Mouse (Mus musculus): ENCODE results near the gene Usp37. TPM values are rescaled to one million over a fixed set of nuclear protein-coding genes. Genes with fewer than 3 reads are reported as not detected.
A peak's percentile ranks its signal among the peaks of the same experiment; 100 is the strongest.

Gene Usp37
- total RNA-seq, 2 experiments from 2014 or later = 19.7 to 23.9 TPM

- DNase-seq = no peak
Observed at GRCm38 (mm10) chr1:74485792-74486191, 58.3 kb downstream of the Usp37 start.

- peak; percentile 64 to 79 for DNase-seq
Observed at GRCm38 (mm10) chr1:74460273-74460672, 83.8 kb downstream of the Usp37 start.

GRCm38 (mm10) chr1:74452611-74453045 lies 91.5 kb downstream of the Usp37 start:
- no peak for DNase-seq

DNA sequence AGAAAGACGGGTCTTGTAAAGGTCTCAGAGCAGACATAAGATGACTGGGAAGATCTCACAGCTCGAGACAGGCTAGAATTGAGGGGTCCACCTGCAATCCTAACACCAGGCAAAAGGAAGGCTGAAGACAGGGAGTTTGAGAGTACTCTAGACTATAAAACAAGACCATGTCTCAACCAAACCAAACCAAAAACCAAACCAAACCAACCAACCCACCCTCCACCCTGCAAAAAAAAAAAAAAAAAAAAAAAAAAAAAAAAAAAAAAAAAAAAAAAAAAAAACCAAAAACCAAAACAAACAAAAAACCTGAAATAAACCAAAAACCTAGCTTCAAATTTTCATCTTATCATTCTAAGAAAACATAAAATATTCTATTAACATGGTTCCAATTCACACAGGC lies 99.5 kb downstream of the Usp37 start:
- no peak for DNase-seq

GRCm38 (mm10) chr1:74439166-74439876 lies 104.8 kb downstream of the Usp37 start:
- no peak for DNase-seq

- DNase-seq = peak; percentile 91 to 92
Observed at GRCm38 (mm10) chr1:74437702-74438427, 106.2 kb downstream of the Usp37 start.

GRCm38 (mm10) chr1:74435563-74435962 lies 108.5 kb downstream of the Usp37 start:
- DNase-seq = no peak

- DNase-seq = no peak
Observed at GRCm38 (mm10) chr1:74434596-74434995, 109.5 kb downstream of the Usp37 start.

GRCm38 (mm10) chr1:74433220-74433619 lies 110.9 kb downstream of the Usp37 start:
- no peak for DNase-seq

DNA sequence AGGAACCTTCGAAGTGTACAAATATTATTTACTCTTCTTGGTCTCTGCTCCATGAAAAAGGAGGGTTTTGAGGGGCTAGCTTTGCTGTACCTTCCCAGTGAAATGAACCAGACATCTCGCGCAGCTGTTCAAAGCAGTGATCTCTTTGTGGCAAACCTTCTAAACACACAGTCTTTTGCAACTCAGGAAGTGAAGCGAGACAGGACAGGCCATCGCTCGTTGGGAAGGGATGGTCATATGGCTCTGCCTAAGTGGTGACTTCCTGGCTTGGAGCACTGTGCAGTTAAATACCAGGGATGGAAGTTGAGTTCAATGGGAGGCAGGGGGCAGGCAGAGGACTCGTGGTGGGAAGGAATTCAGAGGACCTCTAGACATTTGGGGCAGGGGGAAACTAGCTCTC lies 118.2 kb downstream of the Usp37 start:
- no peak for DNase-seq

- no peak for DNase-seq
Observed at GRCm38 (mm10) chr1:74423147-74423546, 120.9 kb downstream of the Usp37 start.

GRCm38 (mm10) chr1:74419440-74419794 lies 124.7 kb downstream of the Usp37 start:
- peak; percentile 38 to 51 for DNase-seq

GRCm38 (mm10) chr1:74418747-74419439 lies 125.2 kb downstream of the Usp37 start:
- DNase-seq = peak; percentile 75 to 78

- peak; percentile 51 to 57 for DNase-seq
Observed at GRCm38 (mm10) chr1:74415143-74415542, 128.9 kb downstream of the Usp37 start.

- DNase-seq = no peak
Observed at GRCm38 (mm10) chr1:74412711-74413110, 131.4 kb downstream of the Usp37 start.

- DNase-seq = peak; percentile 70 to 74
Observed at GRCm38 (mm10) chr1:74411753-74412325, 132.2 kb downstream of the Usp37 start.

- DNase-seq = no peak
Observed at GRCm38 (mm10) chr1:74408589-74409504, 135.2 kb downstream of the Usp37 start, which contains the start of gene Vil1. Gene Vil1 (plus strand): TSS chr1:74409376.

DNA sequence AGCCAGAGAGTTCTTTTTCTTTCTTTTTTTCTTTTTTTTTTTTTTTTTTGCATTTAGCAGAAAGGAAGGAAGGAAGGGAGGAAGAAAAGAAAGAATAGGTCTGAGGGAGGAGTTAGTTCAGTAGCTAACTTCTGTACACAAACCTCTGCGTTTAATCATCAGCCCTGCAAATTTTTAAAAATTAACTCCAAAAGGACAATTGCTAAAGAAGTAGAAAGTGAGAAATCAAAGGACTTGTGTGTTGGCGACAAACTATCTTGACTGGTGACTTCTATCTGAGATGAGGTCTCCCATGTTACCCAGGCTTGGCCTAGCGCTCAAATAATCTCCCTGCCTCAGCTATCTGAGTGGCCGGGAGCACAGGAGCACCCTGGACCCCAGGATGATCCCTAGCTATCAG lies 139.9 kb downstream of the Usp37 start:
- no peak for DNase-seq

GRCm38 (mm10) chr1:74401015-74401702 lies 142.9 kb downstream of the Usp37 start:
- no peak for DNase-seq

DNA sequence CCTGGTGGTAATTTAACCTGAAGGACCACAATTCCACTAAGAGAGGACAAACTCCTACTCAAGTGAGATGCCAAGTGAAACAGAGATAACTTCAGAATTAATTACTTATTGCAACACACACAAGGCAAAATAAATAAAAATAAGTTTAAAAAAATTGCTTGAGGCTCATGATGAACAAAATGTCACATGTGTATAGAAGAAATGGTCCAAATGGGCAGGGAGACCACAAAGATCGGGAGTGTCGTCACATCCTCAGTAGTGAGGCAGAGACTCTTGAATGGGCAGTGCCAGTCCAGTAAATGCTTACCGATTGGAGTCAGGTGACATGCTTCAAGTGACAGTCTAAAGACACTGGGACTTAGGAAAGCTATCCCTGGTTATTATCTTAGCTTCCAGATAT lies 143.6 kb downstream of the Usp37 start:
- DNase-seq = no peak

GRCm38 (mm10) chr1:74397919-74398451 lies 146.1 kb downstream of the Usp37 start:
- peak; percentile 78 to 83 for DNase-seq
